Mouse (Mus musculus) skeletal muscle tissue, adult 2 months (tissue): ENCODE data around the gene Gm27021.
"Not testable (repeated sequence)": the region's sequence is repeated elsewhere in the genome, so short reads cannot be mapped to it uniquely, and the experiment has no call there.

Source experiments
- DNase-seq: peaks from one replicate; pipeline ENCODE4 v3.0.0-alpha.2; 2012; ENCODE audit warnings: low read depth, low spot score

Gene Gm27021

DNA sequence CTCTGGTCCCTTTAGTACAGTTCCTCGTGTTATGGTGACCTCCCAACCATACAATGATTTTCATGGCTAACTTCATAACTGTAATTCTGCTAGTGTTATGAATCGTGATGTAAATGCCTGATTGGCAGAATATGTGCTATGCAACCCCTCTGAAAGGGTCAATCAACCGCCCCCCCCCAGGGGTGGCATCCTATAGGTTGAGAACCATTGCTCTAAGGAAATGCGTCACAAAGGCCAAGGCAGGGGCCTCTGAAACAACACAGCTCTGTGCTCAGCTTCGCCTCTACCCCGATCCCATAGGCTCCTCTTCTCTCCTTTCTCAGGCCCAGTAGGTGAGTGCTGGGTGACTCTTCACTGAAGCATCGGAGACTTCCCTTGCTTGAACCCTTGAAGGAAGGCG lies 17.7 kb upstream of the Gm27021 start:
- no peak for DNase-seq

DNA sequence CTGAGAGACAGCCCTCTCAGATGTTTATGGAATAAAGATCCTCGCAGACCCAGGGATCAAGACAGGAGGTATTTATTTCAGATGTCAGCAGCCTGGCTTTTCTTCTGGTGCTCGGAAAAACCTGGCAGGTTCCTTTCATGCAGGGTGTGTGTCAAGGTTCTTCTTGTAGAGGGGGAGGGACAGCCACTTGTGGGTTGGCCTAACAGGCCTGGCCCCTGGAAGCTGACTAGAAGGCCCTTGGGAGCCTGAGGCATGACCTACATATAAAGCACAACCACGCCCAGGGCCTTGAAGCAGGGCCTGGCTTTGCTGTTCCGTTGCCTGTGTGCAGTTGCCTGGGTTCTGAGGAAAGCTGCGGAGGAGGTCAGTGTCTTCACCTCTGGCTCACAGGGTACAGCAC lies 17.2 kb upstream of the Gm27021 start:
- peak; percentile 74 for DNase-seq

DNA sequence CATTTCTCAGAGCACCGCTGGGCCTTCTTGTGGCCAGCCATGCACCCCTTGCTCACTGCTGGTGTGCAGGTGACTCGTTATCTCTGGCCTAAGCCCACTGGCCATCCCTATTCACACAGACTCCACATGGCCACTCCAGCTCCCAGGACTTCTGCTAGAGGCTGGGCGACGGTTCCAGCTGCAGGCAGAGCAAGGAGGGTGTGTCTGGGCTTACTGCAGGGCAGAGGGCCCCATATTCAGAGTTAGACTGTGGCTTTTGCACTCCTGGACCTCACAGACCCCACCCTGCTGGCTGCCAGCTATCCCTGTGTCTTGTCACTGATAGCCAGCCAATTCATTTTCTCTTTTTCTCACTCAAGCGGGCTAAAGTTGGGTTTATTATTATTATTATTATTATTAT lies 16.2 kb upstream of the Gm27021 start:
- DNase-seq, result no peak

DNA sequence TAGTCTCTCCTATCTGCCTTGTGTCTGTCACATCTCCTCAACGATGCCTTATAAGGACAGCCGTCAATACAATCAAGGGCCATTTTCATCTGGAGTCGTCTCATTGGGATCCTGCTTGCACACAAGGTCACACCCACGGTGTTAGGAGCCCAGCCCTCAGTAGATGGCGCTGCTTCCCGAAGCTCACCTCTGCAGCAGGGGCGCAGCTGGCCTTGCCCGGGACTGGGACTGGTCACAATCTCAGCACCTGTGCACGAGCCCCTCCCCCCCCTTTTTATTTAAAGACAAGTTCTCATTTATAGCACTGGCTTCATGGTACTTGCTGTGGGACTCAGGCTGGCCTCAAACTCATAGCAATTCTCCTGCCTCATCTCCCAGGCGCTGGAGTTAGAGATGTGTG lies 15.7 kb upstream of the Gm27021 start:
- DNase-seq, result peak; percentile 68

DNA sequence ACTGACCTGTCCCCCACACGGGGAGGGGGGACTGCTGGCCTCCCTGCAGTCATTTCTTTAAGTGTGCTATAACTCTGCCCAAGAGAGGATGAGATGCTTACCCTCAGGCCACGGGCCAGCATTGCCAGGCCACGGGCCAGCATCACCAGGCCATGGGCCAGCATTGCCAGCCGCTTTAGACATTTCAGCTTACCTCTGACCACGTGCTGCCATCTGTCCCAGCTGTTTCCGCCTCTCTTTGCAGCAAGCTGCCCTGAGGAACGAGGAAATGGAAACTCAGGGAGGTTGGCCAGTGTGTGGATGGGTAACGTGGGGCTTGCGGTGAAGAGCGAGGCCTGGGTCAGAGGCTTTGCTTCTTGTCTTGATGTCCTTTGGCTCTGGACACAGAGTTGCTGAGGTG lies 13.2 kb upstream of the Gm27021 start:
- DNase-seq, result peak; percentile 56

DNA sequence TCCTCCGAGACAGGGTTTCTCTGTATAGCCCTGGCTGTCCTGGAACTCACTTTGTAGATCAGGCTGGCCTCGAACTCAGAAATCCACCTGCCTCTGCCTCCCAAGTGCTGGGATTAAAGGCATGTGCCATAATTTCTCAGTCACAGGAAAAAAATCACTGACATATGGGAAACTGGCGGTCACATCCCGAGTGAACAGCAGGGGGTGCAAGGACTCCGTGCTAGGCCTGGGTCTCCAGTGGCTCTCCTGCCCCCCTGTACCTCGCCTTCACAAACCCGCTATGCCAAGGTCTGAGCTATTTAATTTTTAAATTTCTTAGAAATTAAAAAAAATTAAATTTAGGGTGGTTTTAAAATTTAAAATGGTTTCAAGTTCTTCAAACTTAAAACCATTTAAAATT lies 12.5 kb upstream of the Gm27021 start:
- DNase-seq, result not testable (repeated sequence)

DNA sequence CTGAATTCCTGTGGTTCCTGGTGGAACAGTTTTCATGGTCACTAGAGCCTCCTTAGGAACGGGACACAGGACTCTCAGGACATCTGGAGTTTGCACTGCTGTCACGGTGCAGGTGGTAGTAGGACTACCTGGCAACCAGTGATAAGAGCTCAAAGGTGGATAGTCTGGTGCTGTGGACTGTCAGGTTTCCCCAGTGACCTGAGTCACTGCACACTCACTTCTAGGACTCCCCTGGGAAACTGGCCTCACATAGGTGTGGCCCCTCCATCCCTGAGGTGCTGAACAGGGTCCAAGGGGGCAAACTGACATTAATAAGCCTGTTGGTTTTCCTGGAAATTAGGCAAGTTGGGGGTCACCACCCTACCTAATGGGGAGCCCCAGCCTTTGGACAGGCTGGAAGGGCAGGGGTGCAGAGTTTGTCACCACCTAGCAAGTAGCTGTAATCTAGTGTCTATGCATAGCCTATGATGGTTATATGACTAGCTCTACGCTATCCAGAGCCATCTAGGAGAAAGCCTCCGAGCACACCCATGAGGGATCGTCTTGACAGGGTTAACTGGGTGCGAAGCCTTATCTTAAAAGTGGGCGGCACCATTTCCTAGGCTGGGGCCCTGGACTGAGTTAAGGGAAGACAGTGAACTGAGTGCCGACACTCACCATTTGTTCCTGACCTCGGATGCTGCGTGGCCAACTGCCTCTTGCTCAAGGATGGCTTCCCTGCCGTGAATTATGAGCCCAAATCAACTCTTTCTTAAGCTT lies 11.9 kb upstream of the Gm27021 start:
- DNase-seq, result no peak

DNA sequence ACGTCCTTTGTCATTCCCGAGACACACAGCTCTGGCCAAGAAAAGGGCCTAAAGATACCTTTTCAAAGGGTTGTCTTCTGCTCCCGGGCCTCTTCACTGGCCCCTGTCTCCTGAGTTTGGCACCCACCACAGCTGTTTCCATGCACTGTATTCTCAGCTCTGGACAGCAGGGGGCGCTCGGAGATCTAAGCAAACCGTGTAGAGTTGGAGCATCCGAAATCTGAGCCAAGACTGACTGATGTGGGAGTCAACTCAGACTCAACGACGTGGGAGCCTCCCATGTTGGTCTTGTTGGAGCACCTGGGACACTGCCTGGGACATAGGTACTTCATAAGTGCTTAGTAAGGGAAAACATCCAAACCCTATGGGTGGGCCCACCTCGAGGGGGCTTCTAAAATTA lies 10.6 kb upstream of the Gm27021 start:
- peak; percentile 81 for DNase-seq

DNA sequence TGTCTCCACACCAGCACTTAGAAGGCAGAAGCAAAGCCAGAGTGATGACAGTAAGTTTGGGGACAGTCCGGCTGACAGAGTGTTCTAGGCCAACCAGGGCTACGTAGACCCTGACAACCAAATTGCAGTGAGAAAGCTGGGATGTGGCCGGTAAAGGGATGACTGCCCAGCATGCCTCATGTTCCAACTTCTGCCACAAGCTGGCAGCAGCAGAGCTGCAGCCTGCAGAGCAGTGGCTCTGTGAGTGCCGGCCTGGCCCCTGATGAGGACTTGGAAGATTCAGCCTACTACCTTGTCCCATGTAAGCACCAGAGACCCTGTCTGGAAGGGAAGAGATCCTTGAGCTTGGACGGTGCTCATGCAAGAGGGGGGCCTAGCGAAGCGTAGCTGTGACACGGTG lies 7.8 kb upstream of the Gm27021 start:
- DNase-seq, result no peak

DNA sequence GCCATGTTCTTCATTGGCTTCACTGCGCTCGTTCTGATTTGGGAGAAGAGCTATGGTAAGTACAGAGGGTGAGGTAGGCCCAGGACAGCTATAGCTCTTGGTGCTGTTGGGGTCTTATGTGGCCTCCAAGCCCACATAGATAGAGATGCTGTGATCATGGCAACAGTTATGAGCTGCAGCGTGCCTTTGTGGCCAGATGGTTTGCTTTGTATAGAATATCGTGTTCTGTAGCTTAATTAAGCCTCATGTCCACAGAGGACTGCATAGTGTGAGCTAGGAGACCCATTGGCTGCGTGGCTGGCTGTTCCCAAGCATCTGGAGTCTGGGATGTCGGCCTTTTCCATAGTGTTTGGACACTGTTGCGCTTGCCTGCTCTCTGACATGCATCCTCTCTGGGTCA lies 5.4 kb upstream of the Gm27021 start:
- no peak for DNase-seq

DNA sequence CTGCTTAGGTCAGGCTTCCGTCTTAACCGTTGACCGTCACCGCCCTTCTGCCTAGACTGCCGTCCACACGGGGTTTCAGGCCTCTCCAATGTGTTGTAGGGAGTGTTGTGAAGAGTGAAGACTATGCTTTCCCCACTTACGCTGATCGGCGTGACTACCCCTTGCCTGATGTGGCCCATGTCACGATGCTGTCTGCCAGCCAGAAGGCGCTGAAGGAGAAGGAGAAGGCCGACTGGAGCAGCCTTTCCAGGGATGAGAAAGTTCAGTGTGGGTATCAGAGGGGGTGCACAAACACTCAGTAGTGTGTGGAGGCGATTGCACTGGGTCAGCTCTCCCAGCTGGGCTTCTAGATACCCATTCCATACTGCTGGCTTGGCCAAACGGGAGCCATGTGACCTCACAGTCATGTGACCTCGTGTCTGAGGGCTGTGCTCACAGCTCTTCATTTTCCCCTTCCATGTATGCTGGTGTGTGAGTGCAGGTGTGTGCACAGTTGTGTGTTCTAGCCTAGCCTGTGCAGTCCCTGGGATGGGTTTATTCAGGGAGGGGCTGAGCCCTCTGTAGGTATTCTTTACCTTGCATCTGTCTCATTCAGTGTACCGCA lies 4.8 kb upstream of the Gm27021 start:
- DNase-seq, result no peak

DNA sequence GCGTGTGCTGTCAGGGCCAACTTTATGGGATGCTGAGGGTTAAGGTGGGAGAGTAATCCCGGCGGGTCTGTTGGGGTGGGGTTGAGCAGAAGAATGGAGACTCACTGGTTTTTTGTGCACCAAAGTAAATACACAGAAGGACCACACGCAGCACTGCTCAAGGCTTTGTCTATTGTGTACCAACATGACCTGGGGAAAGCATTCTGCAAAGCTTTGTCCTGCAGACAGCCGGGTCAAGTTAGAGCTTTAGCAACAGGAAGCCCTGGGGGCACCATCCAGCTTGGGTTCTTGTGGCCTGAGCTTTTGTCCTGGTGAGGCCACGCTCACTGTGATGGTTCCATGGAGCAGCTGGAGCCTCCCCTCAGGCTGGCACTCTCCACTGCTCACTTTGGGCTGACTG lies 3.9 kb upstream of the Gm27021 start:
- no peak for DNase-seq

DNA sequence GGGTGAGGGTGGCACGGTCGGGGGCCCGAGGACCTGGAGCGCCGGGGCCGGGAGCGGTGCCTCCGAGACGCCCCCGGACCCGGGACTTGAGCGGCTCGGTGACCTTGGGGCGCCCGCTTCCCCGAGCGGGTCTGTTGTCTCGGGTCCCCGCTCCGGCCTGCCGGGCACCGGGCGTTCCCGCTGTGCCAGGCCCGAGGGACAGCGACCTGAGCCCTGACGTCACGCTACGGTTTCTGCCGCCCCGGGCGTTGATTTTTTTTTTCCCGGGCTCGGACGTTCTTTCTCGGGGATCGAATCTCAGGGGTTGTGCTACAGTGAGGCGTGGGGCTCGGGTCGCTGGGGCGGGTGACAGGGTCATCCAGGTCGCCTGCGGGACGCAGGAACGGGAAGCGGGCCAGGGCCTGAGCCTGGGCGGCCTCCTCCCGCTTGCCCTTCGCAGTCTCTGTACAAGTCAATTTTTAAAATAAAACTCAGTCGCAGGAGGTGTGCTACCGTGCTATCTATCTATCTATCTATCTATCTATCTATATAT lies 561 bp upstream of the Gm27021 start, which contains the start of gene Emc8:
Gene Emc8, minus strand, starts transcription at position 200 of the 532 bp plus-strand sequence.
- DNase-seq, result no peak

DNA sequence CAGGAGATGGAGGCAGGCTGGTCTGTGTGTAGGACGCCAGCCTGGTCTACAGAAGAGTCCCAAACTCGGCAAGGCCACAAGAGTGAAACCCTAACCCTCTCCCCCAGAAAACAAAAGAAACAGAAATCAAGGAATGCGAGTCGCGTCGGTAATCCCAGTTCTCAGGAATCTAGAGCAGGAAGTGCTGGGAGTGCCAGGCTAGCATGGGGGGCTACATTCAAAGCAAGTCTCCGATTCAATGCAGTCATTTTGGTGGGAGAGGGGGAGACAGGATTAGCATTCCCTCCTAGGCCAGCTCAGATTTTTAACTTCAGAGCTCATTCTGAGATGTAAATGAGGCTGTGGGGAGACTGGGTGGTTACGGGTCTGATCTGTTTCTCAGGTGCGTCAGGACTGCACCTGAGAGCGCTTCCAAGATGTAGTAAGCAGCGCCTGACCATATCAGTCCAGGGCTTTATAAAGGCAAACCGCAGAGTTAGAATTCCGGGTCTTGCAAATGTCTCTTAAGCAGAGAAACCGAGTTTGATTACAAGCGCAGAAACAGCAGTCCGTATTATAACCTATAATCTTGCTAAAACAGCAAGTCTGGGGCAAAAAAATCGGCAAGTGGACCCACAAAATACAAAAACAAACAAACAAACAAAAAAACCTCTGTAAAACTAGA lies 940 bp downstream of the Gm27021 start:
- no peak for DNase-seq

DNA sequence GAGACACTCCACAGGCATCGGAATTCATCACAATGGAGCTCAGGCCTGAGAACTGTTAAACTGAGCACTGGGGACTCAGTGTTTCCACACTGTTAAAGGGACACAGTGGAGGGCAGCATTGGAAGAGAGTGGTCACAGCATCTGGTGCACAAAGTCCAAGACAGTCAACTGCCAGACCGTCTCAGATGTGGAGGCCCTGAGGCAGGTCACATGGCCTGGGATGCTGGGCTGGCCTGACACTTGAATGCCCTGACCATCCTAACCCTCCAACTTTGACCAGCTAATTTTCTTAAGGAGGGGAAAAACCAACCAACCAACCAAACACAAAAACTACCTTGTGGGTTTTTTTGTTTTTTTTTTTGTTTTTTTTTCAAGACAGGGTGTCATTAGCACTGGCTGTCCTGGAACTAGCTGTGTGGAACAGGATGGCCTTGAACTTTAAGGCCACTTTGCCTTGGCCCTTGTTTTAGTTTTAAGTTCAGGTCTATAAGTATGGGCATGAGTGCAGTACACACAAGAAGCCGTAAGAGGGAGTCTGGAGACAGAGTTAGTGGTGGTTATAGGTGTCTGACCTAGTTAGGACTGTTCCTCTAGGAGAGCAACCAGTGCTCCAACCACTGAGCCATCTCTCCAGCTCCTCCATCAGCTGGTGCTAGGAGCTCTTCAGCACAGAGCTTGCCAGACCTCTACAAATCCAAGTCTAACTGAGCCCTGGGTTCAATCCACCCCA lies 2.0 kb downstream of the Gm27021 start:
- no peak for DNase-seq

DNA sequence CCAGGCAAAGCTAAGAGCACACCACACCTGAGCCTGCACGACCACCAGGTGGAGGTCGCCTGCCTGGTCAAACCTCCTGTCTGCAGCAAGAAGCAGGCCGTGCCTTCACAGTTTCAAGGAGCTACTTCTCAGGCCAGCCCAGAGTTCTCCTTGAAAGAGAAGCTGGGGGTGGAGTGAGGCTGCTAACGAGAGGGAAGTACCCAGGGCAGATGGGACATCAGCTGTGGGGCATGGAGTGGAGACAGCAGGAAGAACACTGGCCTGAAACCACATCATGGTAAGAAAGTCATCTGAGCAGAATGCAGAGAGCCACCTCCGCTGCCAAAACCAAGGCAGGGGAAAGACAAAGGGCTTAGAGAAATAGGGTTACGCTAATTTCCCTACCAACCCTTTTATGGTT lies 3.3 kb downstream of the Gm27021 start:
- no peak for DNase-seq

DNA sequence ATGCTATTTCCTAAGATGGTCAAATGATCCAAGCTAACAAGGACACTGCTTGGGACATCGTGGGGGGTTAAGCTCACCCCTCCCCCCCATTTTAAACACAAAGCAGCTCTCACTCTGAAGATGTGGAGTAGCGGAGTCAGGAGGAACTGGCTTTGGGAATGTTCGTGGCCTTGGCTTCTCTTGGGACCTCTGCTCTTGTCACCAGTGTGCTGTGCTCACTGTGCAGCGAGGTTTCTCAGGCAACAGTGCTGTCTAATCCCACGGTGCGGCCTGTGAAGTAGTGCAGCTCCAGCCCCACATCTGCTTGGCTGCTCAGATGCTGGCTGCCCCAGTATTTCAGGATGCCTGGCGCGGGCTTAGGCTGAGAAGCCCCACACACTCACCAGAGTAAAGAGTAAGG lies 10.5 kb downstream of the Gm27021 start:
- DNase-seq, result no peak

DNA sequence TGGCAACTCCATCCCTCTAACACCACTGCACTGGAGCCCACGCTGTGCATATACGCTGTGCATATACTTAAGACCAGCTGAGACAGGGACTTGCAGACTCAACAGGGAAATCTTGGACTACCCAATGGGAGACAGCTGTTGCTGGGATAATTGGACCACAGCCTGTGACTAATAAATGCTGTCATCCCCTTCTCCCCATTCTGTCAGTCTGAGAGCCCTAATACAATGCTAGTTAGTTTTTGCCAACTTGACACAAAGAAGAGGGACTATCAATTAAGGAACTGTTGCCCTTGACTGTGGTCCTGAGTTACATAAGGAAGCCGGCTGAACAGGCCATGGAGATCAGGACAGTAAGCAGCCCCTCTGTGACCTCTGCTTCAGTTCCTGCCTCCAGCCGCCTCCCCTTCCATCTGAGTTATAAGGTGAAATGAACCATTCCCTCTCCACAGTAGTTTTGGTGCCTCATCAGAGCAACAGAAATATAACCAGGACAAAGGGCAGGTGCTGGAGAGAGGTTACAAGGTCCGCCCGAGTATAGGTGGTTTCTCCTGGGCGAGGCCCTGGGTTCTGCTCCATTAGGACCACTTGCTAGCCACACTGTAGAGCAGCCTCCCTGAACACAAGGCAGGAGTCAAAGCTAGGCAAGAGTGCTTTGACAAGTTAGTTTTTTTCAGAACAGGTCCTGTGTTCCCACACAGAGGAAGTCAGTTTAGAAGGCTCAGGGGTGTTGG lies 11.4 kb downstream of the Gm27021 start:
- DNase-seq, result no peak

DNA sequence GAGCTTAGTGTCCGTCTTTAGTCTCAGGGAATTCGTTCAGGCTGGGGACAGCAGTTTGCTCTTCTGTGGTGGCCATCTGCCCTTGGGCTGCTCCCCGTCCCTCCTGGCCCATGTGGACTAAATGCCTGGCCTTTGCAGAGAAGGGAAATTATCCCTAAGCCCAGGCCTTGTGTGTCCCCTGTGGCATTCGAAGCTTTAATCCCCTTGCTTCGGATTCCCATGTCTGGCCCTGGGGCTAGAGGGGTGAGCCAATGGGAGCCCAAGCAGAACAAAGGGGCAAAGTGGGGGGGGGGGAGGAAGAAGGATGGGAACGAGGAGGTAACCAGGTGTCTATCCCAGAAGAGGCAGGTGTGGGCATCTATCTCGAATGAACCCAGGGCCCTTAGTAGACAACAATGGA lies 20.3 kb downstream of the Gm27021 start, which contains the start of gene 1190005I06Rik:
Gene 1190005I06Rik, minus strand, starts transcription at position 101 of the 400 bp plus-strand sequence.
- no peak for DNase-seq

DNA sequence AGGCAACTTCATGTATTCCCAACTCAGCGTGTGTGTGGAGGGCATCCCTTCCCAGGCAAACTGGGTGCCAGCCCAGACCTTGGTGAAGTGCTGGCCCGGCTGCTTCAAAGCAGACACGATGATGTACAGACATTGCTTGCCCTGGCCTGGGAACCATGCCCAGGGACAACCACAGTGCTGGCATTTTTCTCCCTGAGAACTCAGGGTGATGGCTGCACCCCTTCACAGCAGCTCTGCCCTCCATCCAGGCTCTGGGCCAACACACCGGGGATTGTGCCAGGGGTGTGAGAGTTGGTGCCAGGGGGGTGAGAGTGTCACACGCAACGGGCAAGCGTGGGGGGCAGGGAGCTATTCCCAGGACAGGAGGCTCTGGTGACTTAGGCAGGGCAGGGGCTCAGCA lies 23.2 kb downstream of the Gm27021 start:
- no peak for DNase-seq

DNA sequence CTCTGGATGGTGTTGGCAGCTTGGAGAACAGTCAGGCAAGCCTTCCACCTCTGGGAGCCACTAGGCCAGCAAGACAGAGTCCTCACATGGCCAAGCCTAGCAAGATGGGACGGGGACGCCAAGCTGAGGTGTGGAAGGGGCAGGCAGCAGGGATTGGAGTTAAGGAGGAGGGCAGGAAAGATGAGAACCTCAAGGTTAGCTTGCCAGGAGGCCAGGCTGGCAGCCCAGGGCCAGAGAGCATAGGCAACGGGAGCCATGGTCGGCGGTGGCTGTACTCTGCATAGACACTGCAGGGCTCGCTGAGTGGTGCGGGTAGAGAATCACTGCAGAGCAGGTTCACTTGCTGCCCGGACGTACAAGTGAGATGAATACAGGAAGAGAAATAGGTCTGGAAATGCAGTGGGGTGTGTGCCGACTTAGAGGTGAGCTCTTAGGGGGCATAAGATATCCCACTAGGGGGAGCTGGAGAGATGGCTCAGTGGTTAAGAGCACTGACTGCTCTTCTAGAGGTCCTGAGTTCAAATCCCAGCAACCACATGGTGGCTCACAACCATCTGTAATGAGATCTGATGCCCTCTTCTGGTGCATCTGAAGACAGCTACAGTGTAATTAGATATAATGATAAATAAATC lies 25.7 kb downstream of the Gm27021 start:
- DNase-seq, result peak; percentile 25
